Mouse (Mus musculus) heart, postnatal 4 days (tissue): Measurements from ENCODE around the gene Zcrb1. TPM values are rescaled to one million over a fixed set of nuclear protein-coding genes. Genes with fewer than 3 reads are reported as not detected.

Source experiments
- DNase-seq: peaks from one replicate; pipeline ENCODE4 v3.0.0; 2021
- total RNA-seq, 2 experiments: library from RNA; stranded (reverse); gene quantifications; 2 replicates each; pipeline ENCODE4 v1.2.3; 2021

Gene Zcrb1
- total RNA-seq, 2 experiments from 2014 or later, result 80.4 to 81.1 TPM

DNA sequence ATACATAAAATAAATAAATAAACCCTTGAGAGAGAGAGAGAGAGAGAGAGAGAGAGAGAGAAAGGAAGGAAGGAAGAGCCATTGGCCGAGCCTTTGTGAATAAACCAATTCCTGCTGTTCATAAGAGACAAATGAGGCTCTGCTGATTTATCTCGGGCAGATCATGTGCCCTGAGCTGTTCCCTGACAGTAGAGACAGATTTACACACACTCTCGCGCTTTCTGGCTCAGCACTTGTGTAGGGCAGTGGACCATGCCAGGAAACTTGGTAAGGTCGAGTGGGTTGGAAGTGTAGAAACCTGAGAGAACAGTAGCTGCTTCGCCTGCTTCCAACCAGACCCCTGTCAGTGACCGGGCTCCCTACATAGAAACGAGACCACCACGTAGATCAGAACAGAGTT lies 29.6 kb downstream of the Zcrb1 start:
- DNase-seq, result no peak

- DNase-seq, result no peak
Measured at GRCm38 (mm10) chr15:93365561-93365960, 32.6 kb downstream of the Zcrb1 start.

DNA sequence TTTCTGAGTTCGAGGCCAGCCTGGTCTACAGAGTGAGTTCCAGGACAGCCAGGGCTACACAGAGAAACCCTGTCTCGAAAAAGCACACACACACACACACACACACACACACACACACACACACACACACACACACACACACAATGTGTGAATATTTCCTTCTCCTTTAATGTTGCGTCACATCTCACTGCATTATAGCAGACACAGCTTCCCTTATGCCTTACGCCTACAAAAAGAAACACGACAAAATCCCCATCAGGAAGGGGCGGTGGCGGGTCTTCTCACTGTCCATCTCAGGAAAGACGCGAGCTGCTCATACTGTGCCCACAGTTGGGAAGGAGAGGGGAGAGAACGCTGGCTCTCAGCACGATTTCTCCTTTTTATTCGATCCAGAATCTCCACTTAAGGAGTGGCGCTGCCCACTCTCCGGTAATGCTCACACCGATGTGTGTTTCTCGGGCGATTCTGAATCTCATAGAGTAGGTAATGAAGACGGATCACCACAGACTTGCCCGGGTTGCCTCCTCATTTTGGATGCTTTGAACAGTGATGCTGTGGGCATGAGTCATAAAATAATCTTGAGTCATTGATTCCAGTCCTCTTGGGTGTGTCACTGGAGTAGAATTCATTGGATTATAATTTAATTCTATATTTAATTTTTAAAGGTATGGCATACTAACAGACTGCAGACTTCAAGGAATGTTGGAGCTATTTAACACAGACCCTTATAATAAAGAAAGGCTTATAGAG lies 39.6 kb downstream of the Zcrb1 start:
- DNase-seq, result no peak

- DNase-seq, result no peak
Measured at GRCm38 (mm10) chr15:93340630-93341379, 57.3 kb downstream of the Zcrb1 start.

GRCm38 (mm10) chr15:93336925-93337761 lies 61.0 kb downstream of the Zcrb1 start, which contains the start of gene Yaf2:
Gene Yaf2 (minus strand): TSS chr15:93336935.
- DNase-seq, result peak; percentile 86

GRCm38 (mm10) chr15:93336658-93336924 lies 61.5 kb downstream of the Zcrb1 start:
- no peak for DNase-seq

Other genes with a start within 250 kb of the Zcrb1 start
- 10 to 100 TPM; 14.8 to 16.0 TPM for gene Gxylt1, start 123.2 kb downstream of the Zcrb1 start, total RNA-seq
- gene Yaf2, start 61.4 kb downstream of the Zcrb1 start, total RNA-seq, result 10 to 100 TPM; 38.6 to 39.5 TPM
- 10 to 100 TPM; 35.1 to 36.6 TPM for gene Pphln1, start within 50 bp of the Zcrb1 start, total RNA-seq
- gene Prickle1, start 197.6 kb upstream of the Zcrb1 start, total RNA-seq, result 10 to 100 TPM; 31.0 to 36.4 TPM